Mouse (Mus musculus): ENCODE results near the gene Synj1.

- TF ChIP-seq ZC3H11A (IDR thresholded peaks at IDR 0.05; ENCODE audit: low read depth, low read length) (no peak), KAT2A (IDR thresholded peaks at IDR 0.05; ENCODE audit: insufficient replicate concordance, low read length) (no peak), RCOR1 (conservative IDR thresholded peaks at IDR 0.05; ENCODE audit: low read depth, low read length) (no peak), POLR2A (IDR thresholded peaks at IDR 0.05; ENCODE audit: low read depth, low read length) (no peak), UBTF (IDR thresholded peaks at IDR 0.05; ENCODE audit: low read depth, low read length) (no peak), EP300 (IDR thresholded peaks at IDR 0.05; ENCODE audit: low read length) (no peak), CTCF (conservative IDR thresholded peaks at IDR 0.05 in 1 of 2, IDR thresholded peaks at IDR 0.05 in 1 of 2; ENCODE audit: low read depth in 2 of 2, low read length in 2 of 2) (no peak), SIN3A (IDR thresholded peaks at IDR 0.05; ENCODE audit: low read length) (no peak), NRF1 (IDR thresholded peaks at IDR 0.05; ENCODE audit: low read depth, low read length) (no peak)
Observed at GRCm38 (mm10) chr16:91055150-91055549, 44.0 kb upstream of the Synj1 start.
